Mouse (Mus musculus): Measurements from ENCODE around the gene Lipn. TPM values are rescaled to one million over a fixed set of nuclear protein-coding genes. Genes with fewer than 3 reads are reported as not detected.

The Lipn gene
- polyA plus RNA-seq, 1 experiment from 2014 or later = 0.08 TPM

DNA sequence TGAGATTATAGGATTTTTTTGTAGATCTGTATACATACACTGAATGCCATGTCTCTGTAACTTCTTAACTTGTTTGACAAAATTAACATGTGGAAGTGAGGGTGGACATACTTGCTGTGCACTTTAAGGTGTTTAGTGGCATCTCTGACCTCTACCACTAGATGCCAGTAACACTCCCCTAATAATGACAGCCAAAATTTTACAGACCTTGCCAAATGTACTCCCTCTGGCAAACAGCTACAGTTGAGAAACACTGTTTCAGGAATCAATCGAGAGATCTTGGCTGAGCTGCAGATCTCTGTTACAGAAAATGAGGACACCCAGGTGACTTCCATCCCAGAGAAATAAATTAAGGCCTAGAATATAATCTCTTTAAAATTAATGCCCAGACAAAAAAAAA is 29.1 kb downstream of the Lipn start:
- Histone ChIP-seq H3K4me2 (replicated peaks; ENCODE audit: low read depth) (no peak overlapping the region), H3K27ac (ENCODE audit: low read depth, low read length) (no peak overlapping the region), H3K36me3 (ENCODE audit: control insufficient read depth, insufficient read depth) (no peaks in the 10 kb centered on the region), H3K4me3 (ENCODE audit: low read depth, low read length) (no peak overlapping the region), H3K9me3 (ENCODE audit: control insufficient read depth) (no peaks in the 10 kb centered on the region), H3K4me1 (replicated peaks; ENCODE audit: control insufficient read depth, insufficient read depth, low read length) (no peaks in the 10 kb centered on the region), H3K9ac (ENCODE audit: low read depth, low read length) (no peak overlapping the region), H3K27me3 (replicated peaks; ENCODE audit: control insufficient read depth, insufficient read depth, low read length) (no peaks in the 10 kb centered on the region)
- no peak for ATAC-seq
- 49% methylated on average over 1 of the region's 1 CpGs for WGBS
- no peak for TF ChIP-seq CTCF (IDR thresholded peaks at IDR 0.05; ENCODE audit: low read depth)

DNA sequence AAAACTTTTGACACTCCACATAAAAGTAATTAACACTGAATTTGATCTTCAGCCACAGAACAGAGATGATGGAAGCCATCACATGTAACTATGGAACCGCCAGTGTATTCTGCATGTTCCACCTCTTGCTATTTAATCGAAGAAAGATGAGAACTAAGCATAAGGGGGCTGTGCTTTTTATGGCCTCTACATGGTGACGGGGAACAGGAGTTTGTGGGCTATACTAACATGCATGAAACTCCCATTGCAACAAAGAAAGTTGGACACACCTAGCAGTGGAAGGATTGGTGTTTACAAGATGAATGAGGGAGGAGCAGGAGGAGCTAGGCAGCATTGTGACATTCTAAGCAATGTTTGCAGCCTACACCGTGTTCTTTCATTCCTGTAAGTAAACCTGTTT is 33.5 kb downstream of the Lipn start, which contains the start of gene Lipm:
Gene Lipm, plus strand, starts transcription at position 301 of the 400 bp plus-strand sequence.
- ATAC-seq = no peak
- Histone ChIP-seq H3K27ac (ENCODE audit: low read depth, low read length) (no peak within 1 kb of the TSS), H3K36me3 (ENCODE audit: control insufficient read depth, insufficient read depth) (no peaks in the 10 kb centered on the region), H3K4me2 (replicated peaks; ENCODE audit: low read depth) (no peak within 1 kb of the TSS), H3K4me1 (replicated peaks; ENCODE audit: control insufficient read depth, insufficient read depth, low read length) (no peaks in the 10 kb centered on the region), H3K4me3 (ENCODE audit: low read depth, low read length) (no peak within 1 kb of the TSS), H3K27me3 (replicated peaks; ENCODE audit: control insufficient read depth, insufficient read depth, low read length) (no peaks in the 10 kb centered on the region), H3K9me3 (ENCODE audit: control insufficient read depth) (no peaks in the 10 kb centered on the region), H3K9ac (ENCODE audit: low read depth, low read length) (no peak within 1 kb of the TSS)
- no peak for TF ChIP-seq CTCF (IDR thresholded peaks at IDR 0.05; ENCODE audit: low read depth)
- 79% methylated on average over 4 of the region's 4 CpGs for WGBS

DNA sequence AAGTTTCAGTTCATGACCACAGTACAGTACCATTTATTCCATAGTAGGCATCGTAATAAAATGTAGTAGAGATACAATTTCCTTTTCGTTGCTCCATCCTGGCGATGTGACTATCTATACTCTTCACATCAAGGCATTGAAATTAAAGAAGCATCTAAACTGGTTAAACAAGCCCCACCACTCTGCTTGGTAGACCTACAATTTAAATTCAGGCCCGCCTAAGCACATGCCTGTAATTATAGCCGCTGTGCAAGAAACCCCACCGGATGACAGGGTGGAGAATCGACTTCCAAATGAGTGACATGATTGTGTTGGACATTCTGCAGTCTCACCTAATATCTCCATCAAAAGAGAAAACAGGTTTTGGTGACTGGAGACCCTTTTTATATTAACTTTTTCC is 34.7 kb downstream of the Lipn start:
- Histone ChIP-seq H3K9ac (ENCODE audit: low read depth, low read length) (no peak overlapping the region), H3K36me3 (ENCODE audit: control insufficient read depth, insufficient read depth) (no peaks in the 10 kb centered on the region), H3K4me2 (replicated peaks; ENCODE audit: low read depth) (no peak overlapping the region), H3K27ac (ENCODE audit: low read depth, low read length) (no peak overlapping the region), H3K27me3 (replicated peaks; ENCODE audit: control insufficient read depth, insufficient read depth, low read length) (no peaks in the 10 kb centered on the region), H3K4me3 (ENCODE audit: low read depth, low read length) (no peak overlapping the region), H3K4me1 (replicated peaks; ENCODE audit: control insufficient read depth, insufficient read depth, low read length) (no peaks in the 10 kb centered on the region), H3K9me3 (ENCODE audit: control insufficient read depth) (no peaks in the 10 kb centered on the region)
- no peak for ATAC-seq
- WGBS = 79% methylated on average over 7 of the region's 7 CpGs
- TF ChIP-seq CTCF (IDR thresholded peaks at IDR 0.05; ENCODE audit: low read depth) = no peak

DNA sequence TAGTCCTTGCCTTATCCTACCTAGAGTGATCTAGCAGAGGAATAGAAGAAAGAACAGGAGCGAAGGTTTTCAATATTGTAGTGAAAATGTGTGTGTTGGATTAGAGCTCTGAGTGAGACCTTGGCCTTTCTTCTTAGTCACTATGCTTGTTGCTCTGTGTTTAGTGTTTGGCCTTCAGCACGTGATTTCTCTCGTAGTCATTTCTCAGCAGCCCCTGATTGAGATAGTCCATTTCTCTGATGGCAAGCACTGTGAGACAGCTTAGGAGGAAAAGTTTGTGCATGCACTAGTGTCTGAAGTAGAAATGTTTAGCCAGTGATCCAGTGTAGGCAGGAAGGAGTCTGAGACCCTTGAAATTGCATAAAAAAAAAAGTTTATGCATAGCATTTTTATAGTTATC is 37.7 kb downstream of the Lipn start:
- Histone ChIP-seq H3K4me1 (replicated peaks; ENCODE audit: control insufficient read depth, insufficient read depth, low read length) (no peaks in the 10 kb centered on the region), H3K4me3 (ENCODE audit: low read depth, low read length) (no peak overlapping the region), H3K9me3 (ENCODE audit: control insufficient read depth) (no peaks in the 10 kb centered on the region), H3K36me3 (ENCODE audit: control insufficient read depth, insufficient read depth) (no peaks in the 10 kb centered on the region), H3K9ac (ENCODE audit: low read depth, low read length) (no peak overlapping the region), H3K4me2 (replicated peaks; ENCODE audit: low read depth) (no peak overlapping the region), H3K27ac (ENCODE audit: low read depth, low read length) (no peak overlapping the region), H3K27me3 (replicated peaks; ENCODE audit: control insufficient read depth, insufficient read depth, low read length) (no peaks in the 10 kb centered on the region)
- WGBS = 86% methylated on average over 3 of the region's 3 CpGs
- ATAC-seq = no peak
- no peak for TF ChIP-seq CTCF (IDR thresholded peaks at IDR 0.05; ENCODE audit: low read depth)

DNA sequence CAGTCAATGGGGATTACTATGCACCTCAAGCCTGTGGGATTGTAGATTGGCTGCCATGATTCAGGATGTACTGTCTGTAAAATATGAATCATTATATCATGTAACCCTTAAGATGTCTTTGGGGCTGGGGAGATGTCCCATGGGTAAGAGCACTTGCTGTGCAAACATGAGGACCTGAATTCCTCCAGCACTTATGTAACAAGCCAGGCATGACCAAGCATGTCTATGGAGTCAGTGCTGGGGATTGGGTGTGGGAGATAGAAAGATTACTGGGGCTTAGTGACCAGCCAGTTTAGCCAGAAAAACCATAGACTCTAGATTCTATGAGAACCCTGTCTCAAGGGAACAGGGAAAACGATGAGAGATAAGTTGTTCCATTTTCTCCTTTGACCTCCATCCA is 51.9 kb downstream of the Lipn start:
- WGBS = 67% methylated on average over 1 of the region's 1 CpGs
- H3K27ac ChIP-seq (ENCODE audit: low read depth, low read length) = no peak overlapping the region
- no peak for ATAC-seq

DNA sequence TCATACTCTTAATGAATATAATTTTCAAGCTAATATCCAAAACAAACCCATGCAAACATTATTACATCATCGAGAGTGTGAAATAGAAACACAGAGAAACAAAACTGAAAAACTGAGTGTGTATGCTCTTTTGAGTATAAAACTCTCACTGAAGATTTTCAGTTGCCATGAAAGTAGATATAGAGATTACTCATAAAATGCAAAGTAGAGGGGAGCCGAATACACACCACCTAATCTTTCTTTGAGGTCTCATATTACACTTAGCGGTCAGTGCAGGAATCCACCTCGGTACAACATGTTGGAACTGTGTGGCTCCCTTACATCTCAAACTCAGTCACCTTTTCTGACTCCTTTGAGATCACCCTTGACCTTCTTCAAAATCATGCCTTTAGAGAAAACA is 52.5 kb downstream of the Lipn start:
- 69% methylated on average over 4 of the region's 4 CpGs for WGBS
- H3K9ac ChIP-seq (ENCODE audit: low read depth, low read length) = no peak overlapping the region
- ATAC-seq = no peak
- H3K27ac ChIP-seq (ENCODE audit: low read depth, low read length) = no peak overlapping the region
- TF ChIP-seq CTCF (IDR thresholded peaks at IDR 0.05; ENCODE audit: low read depth) = no peak
- no peak overlapping the region for H3K4me2 ChIP-seq (replicated peaks; ENCODE audit: low read depth)
- H3K4me3 ChIP-seq (ENCODE audit: low read depth, low read length) = no peak overlapping the region
- H3K36me3 ChIP-seq (ENCODE audit: control insufficient read depth, insufficient read depth) = no peaks in the 10 kb centered on the region
- H3K9me3 ChIP-seq (ENCODE audit: control insufficient read depth) = no peaks in the 10 kb centered on the region
- H3K27me3 ChIP-seq (replicated peaks; ENCODE audit: control insufficient read depth, insufficient read depth, low read length) = no peaks in the 10 kb centered on the region
- no peaks in the 10 kb centered on the region for H3K4me1 ChIP-seq (replicated peaks; ENCODE audit: control insufficient read depth, insufficient read depth, low read length)

More for the DNA sequence above, 51.9 kb downstream of the Lipn start:
- H3K9ac ChIP-seq (ENCODE audit: low read depth, low read length) = no peak overlapping the region
- no peak overlapping the region for H3K4me3 ChIP-seq (ENCODE audit: low read depth, low read length)
- no peaks in the 10 kb centered on the region for H3K36me3 ChIP-seq (ENCODE audit: control insufficient read depth, insufficient read depth)
- H3K4me2 ChIP-seq (replicated peaks; ENCODE audit: low read depth) = no peak overlapping the region
- TF ChIP-seq CTCF (IDR thresholded peaks at IDR 0.05; ENCODE audit: low read depth) = no peak
- H3K4me1 ChIP-seq (replicated peaks; ENCODE audit: control insufficient read depth, insufficient read depth, low read length) = no peaks in the 10 kb centered on the region
- no peaks in the 10 kb centered on the region for H3K27me3 ChIP-seq (replicated peaks; ENCODE audit: control insufficient read depth, insufficient read depth, low read length)
- H3K9me3 ChIP-seq (ENCODE audit: control insufficient read depth) = no peaks in the 10 kb centered on the region

DNA sequence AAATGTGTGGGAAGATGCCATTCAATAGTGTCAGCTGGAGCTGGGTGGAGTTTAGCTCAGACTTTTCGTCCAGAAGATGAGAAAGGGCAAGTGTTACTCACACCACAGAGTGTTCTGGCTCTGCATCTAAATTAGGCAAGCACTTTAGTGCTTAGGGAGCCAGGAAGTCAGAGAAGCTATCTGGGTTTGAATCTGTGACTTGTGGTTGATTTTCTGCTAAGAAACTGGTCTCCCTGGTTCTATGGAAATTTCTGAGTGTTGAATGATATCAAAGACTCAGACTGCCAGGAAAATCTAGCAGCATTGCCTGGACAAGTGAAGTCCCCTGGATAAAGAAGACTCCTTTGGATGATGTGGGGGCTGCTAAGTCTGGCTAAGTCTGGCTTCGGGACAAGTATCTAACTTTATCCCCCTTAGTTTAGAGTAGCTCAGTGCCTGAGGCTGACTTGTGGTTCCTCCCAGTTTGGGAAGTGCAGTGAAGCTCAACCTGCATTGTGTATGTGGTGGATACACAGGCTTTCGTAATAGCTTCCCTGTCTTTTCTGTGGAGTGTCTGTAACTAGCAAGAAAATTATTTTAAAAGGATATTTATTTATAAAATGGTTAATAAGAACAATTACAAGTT is 53.1 kb downstream of the Lipn start:
- ATAC-seq = no peak
- no peaks in the 10 kb centered on the region for H3K9me3 ChIP-seq (ENCODE audit: control insufficient read depth)
- TF ChIP-seq CTCF (IDR thresholded peaks at IDR 0.05; ENCODE audit: low read depth) = no peak
- no peak overlapping the region for H3K4me2 ChIP-seq (replicated peaks; ENCODE audit: low read depth)
- WGBS = 74% methylated on average over 3 of the region's 3 CpGs
- H3K36me3 ChIP-seq (ENCODE audit: control insufficient read depth, insufficient read depth) = no peaks in the 10 kb centered on the region
- H3K9ac ChIP-seq (ENCODE audit: low read depth, low read length) = no peak overlapping the region
- no peak overlapping the region for H3K27ac ChIP-seq (ENCODE audit: low read depth, low read length)
- no peaks in the 10 kb centered on the region for H3K4me1 ChIP-seq (replicated peaks; ENCODE audit: control insufficient read depth, insufficient read depth, low read length)
- H3K27me3 ChIP-seq (replicated peaks; ENCODE audit: control insufficient read depth, insufficient read depth, low read length) = no peaks in the 10 kb centered on the region
- H3K4me3 ChIP-seq (ENCODE audit: low read depth, low read length) = no peak overlapping the region

Small RNAs within 50 kb of the gene (microRNA-seq; reads per million reads assigned to microRNA genes)
- gene Gm23334 = not detected

Other genes with a start within 250 kb of the Lipn start
- gene Lipf, start 106.2 kb upstream of the Lipn start, polyA plus RNA-seq (2015; fragmentation: Nextera tagmentation; extraction: Ambion mirVana) = 1.1 and 2.2 TPM in 2 replicates
- 0.23 and 0.39 TPM in 2 replicates for gene Lipk, start 59.1 kb upstream of the Lipn start, polyA plus RNA-seq (2015; fragmentation: Nextera tagmentation; extraction: Ambion mirVana)
- gene Lipm, start 33.6 kb downstream of the Lipn start, polyA plus RNA-seq (2015; fragmentation: Nextera tagmentation; extraction: Ambion mirVana) = not detected in 2 replicates
- gene Ankrd22, start 98.7 kb downstream of the Lipn start, polyA plus RNA-seq (2015; fragmentation: Nextera tagmentation; extraction: Ambion mirVana) = 3.0 TPM in 2 replicates
- gene Stambpl1, start 124.9 kb downstream of the Lipn start, polyA plus RNA-seq (2015; fragmentation: Nextera tagmentation; extraction: Ambion mirVana) = 14.8 and 16.8 TPM in 2 replicates
- gene Acta2, start 188.2 kb downstream of the Lipn start, polyA plus RNA-seq (2015; fragmentation: Nextera tagmentation; extraction: Ambion mirVana) = 1,651 and 1,727 TPM in 2 replicates
- 14.2 and 15.6 TPM in 2 replicates for gene Fas, start 223.3 kb downstream of the Lipn start, polyA plus RNA-seq (2015; fragmentation: Nextera tagmentation; extraction: Ambion mirVana)

Measured in intestine, postnatal 0 days (tissue).